Mouse (Mus musculus) left cerebral cortex, adult 2 months (tissue): ENCODE data around the gene 4921501E09Rik. TPM values are rescaled to one million over a fixed set of nuclear protein-coding genes. Genes with fewer than 3 reads are reported as not detected.
A peak's percentile ranks its signal among the peaks of the same experiment; 100 is the strongest.
"Not testable (repeated sequence)": the region's sequence is repeated elsewhere in the genome, so short reads cannot be mapped to it uniquely, and the experiment has no call there.

ENCODE experiments used
- DNase-seq, 2 experiments: peaks; one replicate each; pipeline ENCODE4 v3.0.0; 2021 to 2022; ENCODE audit warnings: low spot score in 2 of 2, mixed read lengths in 1 of 2; ENCODE audit errors: extremely low spot score in 1 of 2
- H3K27ac ChIP-seq: fragments of 200-600 bp; 2 replicates; pipeline ENCODE4 v1.8.1; 2022
- H3K4me3 ChIP-seq: fragments of 200-600 bp; 2 replicates; pipeline ENCODE4 v1.8.1; 2022
- CTCF ChIP-seq: fragments of 200-600 bp; IDR thresholded peaks from 2 replicates; pipeline ENCODE4 v1.8.1; 2022; ENCODE audit warnings: antibody characterized with exemption, mild to moderate bottlenecking, moderate library complexity
- intact Hi-C: fragments of 180-260 bp; cut with DNase I; formaldehyde crosslinking; loops from one replicate; pipeline ENCODE4 v1.15.1; 2025
- long read RNA-seq, 2 experiments: library from polyadenylated mRNA; stranded (forward); transcript quantifications; one replicate each; pipeline ENCODE4 v2.0.0; 2021; ENCODE audit warnings: borderline mapping rate in 2 of 2
- total RNA-seq, 2 experiments: library from RNA; stranded (reverse); gene quantifications; 2 replicates each; pipeline ENCODE4 v1.2.3; 2021

Gene 4921501E09Rik
- total RNA-seq: under 1 TPM in 1 of 2 experiments, not detected in 1; 0.12 TPM
- long read RNA-seq, experiment 1: 0 reads
- long read RNA-seq, experiment 2: 0 reads

DNA sequence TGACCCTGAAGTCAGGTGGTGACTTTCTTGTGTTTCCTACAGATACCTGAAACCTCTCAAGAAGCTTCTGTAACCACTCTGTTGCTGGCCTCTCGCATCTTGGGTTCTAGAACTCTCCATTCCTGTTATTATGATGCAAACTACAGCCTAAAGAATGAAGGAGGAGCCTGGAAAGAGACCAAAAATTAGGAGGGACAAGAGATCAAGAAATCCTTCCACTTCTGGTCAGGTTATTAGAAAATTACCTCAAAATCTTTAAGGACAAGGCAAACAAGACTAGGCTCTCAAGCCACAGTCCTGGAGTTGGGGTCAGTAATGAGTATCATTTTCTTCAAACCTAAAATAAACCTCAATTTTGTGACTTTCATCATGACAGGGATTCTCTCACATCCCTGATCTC lies at the start of gene 4921501E09Rik:
TSS of gene 4921501E09Rik (minus strand) at position 101 of the 400 bp plus-strand sequence.
- no peak for DNase-seq
- intact Hi-C loops: no loop called here
- H3K27ac ChIP-seq: no peak within 1 kb of the TSS
- TF ChIP-seq CTCF: no peak
- no peak within 1 kb of the TSS for H3K4me3 ChIP-seq

- Histone ChIP-seq H3K27ac (no peak overlapping the region), H3K4me3 (no peak overlapping the region)
- TF ChIP-seq CTCF: no peak
- DNase-seq: no peak
- intact Hi-C loops: no loop called here
These were observed 29.5 kb upstream of the 4921501E09Rik start for GRCm38 (mm10) chr17:33097396-33097795.

DNA sequence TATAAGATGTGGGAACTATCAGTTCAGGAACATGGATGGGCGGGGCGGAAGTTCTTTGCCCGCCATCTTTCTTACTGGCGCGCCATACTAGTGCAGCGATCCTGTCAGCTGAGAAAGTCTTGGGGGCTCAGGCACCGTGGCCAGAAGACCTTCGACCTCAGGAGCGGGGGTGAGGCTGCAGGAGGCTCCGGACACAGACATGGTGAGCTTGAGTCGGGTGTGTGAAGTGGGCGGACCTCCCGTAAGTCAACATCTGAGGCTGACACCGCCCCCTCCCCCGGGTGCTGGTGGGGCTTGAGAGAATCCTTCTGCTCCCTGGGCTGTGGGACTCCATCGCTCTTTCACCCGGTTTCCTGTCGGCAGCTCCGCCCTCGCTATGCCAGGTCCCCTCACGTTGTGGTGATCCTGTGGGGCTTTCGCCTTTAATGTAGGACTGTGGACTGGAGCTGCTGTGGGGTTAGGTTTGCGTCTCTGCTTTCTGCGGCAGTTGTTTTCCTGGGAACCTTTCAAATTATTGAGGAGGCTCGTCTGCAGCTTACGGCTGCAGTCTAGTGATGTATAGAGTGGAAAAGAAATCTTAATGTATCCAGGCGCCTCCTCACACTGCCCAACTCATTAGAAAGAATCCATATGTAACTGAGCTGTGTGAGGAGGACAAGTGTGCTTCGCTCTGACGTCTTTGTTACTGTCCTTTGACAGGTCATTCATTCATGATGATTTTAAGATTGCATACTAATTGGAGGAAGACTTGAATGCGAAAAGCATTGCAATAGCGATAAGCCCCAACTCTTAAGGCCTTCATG lies 24.7 kb upstream of the 4921501E09Rik start:
- intact Hi-C loops: loop anchor here (5.0 kb wide), 1 partner anchor 60 kb away; the partner anchor contains the start of gene Zfp763
- Histone ChIP-seq H3K27ac (peak overlapping the region; percentile 91), H3K4me3 (peak overlapping the region; percentile 74)
- peak; percentile 81 for DNase-seq
- no peak for TF ChIP-seq CTCF

GRCm38 (mm10) chr17:33091630-33092029 lies 23.8 kb upstream of the 4921501E09Rik start:
- no peak for TF ChIP-seq CTCF
- intact Hi-C loops: loop anchor here (5.0 kb wide), 1 partner anchor 59 kb away; the partner anchor contains the start of gene Zfp763
- H3K27ac ChIP-seq: no peak overlapping the region
- no peak for DNase-seq
- H3K4me3 ChIP-seq: no peak overlapping the region

- Histone ChIP-seq H3K27ac (peak within 1 kb of the TSS; percentile 95), H3K4me3 (peak within 1 kb of the TSS; percentile 66)
- DNase-seq: peak; percentile 90 to 92
- TF ChIP-seq CTCF: no peak
- intact Hi-C loops: loop anchor here (2.0 to 10.0 kb wide), 2 partner anchors 97 to 305 kb away; partner anchors contain the start of genes Zfp101 and Zfp952
These were observed 21.5 kb upstream of the 4921501E09Rik start, which contains the start of gene Zfp563 for GRCm38 (mm10) chr17:33089220-33089949. Gene Zfp563 (plus strand): TSS chr17:33089310.

GRCm38 (mm10) chr17:33063001-33063400 lies 4.9 kb downstream of the 4921501E09Rik start:
- Histone ChIP-seq H3K4me3 (no peak overlapping the region), H3K27ac (no peak overlapping the region)
- DNase-seq: no peak
- TF ChIP-seq CTCF: no peak
- intact Hi-C loops: no loop called here

DNA sequence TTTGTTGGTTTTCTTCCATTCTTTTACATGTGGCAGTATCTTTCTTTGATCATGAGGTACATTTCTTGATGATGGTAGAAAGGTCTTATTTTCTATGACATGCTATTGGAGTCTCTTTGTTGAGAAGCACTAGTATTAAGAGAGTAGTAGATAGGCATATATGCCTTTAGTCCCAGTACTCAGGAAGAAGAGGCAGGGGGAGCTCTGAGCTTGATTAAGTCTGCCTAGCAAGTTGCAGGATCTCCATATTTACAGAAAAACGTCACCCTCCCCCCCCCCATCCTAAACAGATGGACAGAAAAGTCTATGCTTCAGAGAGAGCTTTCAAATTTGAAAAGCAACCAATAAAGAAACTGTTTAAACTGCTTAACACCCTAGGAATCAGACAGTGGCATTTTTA lies 9.1 kb downstream of the 4921501E09Rik start:
- intact Hi-C loops: no loop called here
- TF ChIP-seq CTCF: no peak
- H3K27ac ChIP-seq: no peak overlapping the region
- no peak overlapping the region for H3K4me3 ChIP-seq
- DNase-seq: no peak

GRCm38 (mm10) chr17:33032900-33033891 lies 34.7 kb downstream of the 4921501E09Rik start, which contains the start of gene Zfp763:
Gene Zfp763 (minus strand): TSS chr17:33033402.
- intact Hi-C loops: loop anchor here (5.0 kb wide), 1 partner anchor 59 kb away; no protein-coding TSS in a partner anchor
- Histone ChIP-seq H3K4me3 (peak within 1 kb of the TSS; percentile 94), H3K27ac (peak within 1 kb of the TSS; percentile 73)
- no peak; the same call in none of the 2 replicates for TF ChIP-seq CTCF
- peak; percentile 74 to 76 for DNase-seq

- intact Hi-C loops: loop anchor here (5.0 kb wide), 1 partner anchor 60 kb away; no protein-coding TSS in a partner anchor
- no peak for TF ChIP-seq CTCF
- DNase-seq: no peak
- H3K27ac ChIP-seq: no peak overlapping the region
- peak overlapping the region; percentile 45 for H3K4me3 ChIP-seq
These were observed 35.5 kb downstream of the 4921501E09Rik start for GRCm38 (mm10) chr17:33032376-33032775.

DNA sequence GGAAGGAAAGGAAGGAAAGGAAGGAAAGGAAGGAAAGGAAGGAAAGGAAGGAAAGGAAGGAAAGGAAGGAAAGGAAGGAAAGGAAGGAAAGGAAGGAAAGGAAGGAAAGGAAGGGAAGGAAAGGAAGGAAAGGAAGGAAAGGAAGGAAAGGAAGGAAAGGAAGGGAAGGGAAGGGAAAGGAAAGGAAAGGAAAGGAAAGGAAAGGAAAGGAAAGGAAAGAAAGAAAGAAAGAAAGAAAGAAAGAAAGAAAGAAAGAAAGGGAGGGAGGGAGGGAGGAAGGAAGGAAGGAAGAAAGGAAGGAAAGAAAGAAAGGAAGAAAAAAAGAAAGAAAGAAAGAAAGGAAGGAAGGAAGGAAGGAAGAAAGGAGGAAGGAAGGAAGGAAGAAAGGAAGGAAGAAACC lies 47.4 kb downstream of the 4921501E09Rik start:
- intact Hi-C loops, H3K27ac ChIP-seq, H3K4me3 ChIP-seq, DNase-seq: not testable (repeated sequence)

Other genes with a start within 250 kb of the 4921501E09Rik start
- 10 to 100 TPM; 28.4 to 31.1 TPM for gene Zfp799, start 237.8 kb downstream of the 4921501E09Rik start, total RNA-seq
- 10 to 100 TPM in 1 of 2 experiments, 1 to 10 TPM in 1; 9.9 to 10.1 TPM for gene Zfp870, start 176.4 kb downstream of the 4921501E09Rik start, total RNA-seq
- gene Cyp4f14, start 150.7 kb downstream of the 4921501E09Rik start, total RNA-seq: 1 to 10 TPM; 5.2 to 5.3 TPM
- gene Cyp4f13, start 120.7 kb downstream of the 4921501E09Rik start, total RNA-seq: 10 to 100 TPM; 16.8 to 20.7 TPM
- 1 to 10 TPM; 4.5 to 6.0 TPM for gene Zfp472, start 102.2 kb downstream of the 4921501E09Rik start, total RNA-seq
- gene Zfp952, start 74.9 kb downstream of the 4921501E09Rik start, total RNA-seq: 10 to 100 TPM; 15.3 to 15.5 TPM
- gene Zfp763, start 34.7 kb downstream of the 4921501E09Rik start, total RNA-seq: 10 to 100 TPM; 19.0 to 23.5 TPM
- 10 to 100 TPM; 19.1 to 21.6 TPM for gene Zfp563, start 21.3 kb upstream of the 4921501E09Rik start, total RNA-seq
- gene Morc2b, start 71.6 kb upstream of the 4921501E09Rik start, total RNA-seq: 1 to 10 TPM; 4.2 to 5.1 TPM
- not detected for gene Olfr55, start 100.4 kb upstream of the 4921501E09Rik start, total RNA-seq
- not detected for gene Olfr239, start 123.2 kb upstream of the 4921501E09Rik start, total RNA-seq
- gene Olfr1564, start 153.6 kb upstream of the 4921501E09Rik start, total RNA-seq: 1 to 10 TPM; 1.1 to 1.7 TPM
- 10 to 100 TPM; 11.8 to 13.6 TPM for gene Zfp955a, start 187.1 kb upstream of the 4921501E09Rik start, total RNA-seq
- under 1 TPM in 1 of 2 experiments, not detected in 1; 0.07 TPM for gene Olfr63, start 196.6 kb upstream of the 4921501E09Rik start, total RNA-seq
- gene Zfp955b, start 221.5 kb upstream of the 4921501E09Rik start, total RNA-seq: 10 to 100 TPM; 27.9 to 35.3 TPM